Mouse (Mus musculus) colon, adult 2 months (tissue): ENCODE data around the gene Skint9. TPM values are rescaled to one million over a fixed set of nuclear protein-coding genes. Genes with fewer than 3 reads are reported as not detected.

Source experiments
- polyA plus RNA-seq: library from polyadenylated mRNA; depleted of rRNA; stranded (reverse); fragments of >200 nt; gene quantifications from 2 replicates; pipeline ENCODE4 v1.2.3, GENCODE M21; 2012; rRNA removed

The Skint9 gene
- polyA plus RNA-seq = not detected in 2 replicates

DNA sequence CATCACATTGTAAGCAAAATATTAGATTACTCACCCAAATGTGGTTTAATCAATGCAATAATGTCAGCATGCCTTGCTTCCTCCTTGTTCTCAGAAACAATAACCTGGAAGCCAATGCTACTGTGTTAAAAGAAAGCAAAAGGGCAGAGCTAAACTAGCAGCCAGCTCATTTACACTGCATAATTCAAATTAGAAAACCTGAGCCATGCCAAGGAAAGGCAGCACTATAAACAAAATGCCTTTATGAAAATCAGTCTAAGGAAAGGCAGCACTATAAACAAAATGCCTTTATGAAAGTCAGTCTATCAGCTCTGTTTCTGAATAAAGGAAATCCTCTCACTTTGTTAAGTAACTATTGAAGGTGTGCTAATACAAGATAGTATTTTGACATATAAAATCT is at the start of gene Skint9:
TSS of gene Skint9 (minus strand) at position 101 of the 400 bp plus-strand sequence.

Other genes starting within 250 kb of the Skint9 start
- not detected in 2 replicates for gene Skint3, start 201.7 kb downstream of the Skint9 start, polyA plus RNA-seq
- not detected in 2 replicates for gene Skint2, start 123.2 kb upstream of the Skint9 start, polyA plus RNA-seq